Mouse (Mus musculus): ENCODE results near the gene Usp38.

The Usp38 gene

DNA sequence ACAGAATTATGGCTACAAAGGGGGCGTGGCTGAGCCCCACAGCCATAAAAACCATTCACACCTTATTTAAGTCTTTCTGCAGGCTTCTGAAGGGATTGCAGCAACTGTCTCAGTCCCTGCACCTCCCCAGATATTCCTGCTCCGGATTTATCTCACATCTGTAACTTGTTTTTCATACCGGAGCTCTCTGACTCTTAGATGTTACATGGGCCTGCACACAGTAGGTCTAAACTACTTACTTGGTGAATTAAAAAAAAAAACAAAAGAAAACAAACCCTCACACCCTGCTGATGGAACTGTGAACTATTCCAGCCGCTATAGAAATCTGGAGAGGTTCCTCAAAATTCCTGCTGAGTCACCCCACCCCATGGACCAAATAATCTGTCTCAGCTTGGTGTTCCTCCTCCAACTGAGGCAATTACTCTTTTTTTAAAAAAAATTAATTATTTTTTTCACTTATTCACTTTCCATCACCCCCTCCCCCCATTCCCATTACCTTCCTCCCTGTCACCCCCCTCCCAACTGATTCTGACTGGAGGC lies 53.6 kb downstream of the Usp38 start:
- DNase-seq, result no peak

DNA sequence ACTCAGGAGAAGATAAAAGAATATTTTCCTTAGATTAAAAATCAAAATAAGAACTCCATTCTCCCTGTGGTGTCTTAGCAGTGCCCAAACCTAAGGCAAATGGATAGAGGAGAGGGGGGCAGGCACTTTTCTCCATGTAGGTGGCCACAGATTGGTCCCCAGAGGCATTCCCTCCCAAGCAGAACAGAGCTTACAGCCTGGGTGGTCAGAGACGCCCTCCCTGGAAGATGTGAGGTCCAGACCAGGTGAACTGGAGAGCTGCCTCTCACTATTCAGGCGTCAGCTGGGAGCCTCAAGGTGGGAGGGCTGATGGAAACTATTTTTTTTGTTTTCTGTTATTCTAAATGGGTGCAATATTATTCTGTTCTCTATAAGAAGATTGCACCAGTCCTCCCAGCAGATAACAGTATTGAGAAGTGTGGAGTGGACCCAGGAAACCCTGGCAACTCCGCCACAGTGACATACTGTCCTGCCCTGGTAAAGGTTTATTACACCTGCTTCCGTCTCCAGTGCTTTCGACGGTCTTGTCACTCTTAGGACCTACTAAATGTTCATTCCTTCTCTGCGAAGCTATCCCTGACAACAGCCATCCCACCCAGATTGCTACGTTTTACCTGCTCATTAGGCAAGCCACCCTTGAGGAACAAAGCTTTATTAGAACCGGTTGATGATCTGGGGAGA lies 55.0 kb downstream of the Usp38 start:
- no peak for DNase-seq

DNA sequence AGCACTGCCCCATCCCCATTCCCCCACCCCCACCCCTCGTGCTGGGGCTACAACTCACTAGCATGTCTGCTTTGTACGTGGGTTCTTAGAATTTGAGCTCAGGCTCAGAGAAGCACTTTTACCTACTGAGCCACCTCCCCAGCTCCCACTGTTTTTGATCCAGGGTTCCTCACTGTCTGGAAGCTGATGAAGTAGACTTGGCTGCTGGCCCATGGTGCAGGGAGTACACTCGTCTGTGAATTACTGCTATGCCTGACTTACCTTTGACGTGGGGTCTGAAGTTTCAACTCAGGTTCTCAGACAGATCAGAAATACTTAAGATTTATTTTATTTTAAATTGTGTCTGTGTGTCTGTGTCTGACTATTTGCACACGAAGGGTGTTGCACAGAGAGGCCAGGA lies 57.0 kb downstream of the Usp38 start:
- DNase-seq, result no peak

DNA sequence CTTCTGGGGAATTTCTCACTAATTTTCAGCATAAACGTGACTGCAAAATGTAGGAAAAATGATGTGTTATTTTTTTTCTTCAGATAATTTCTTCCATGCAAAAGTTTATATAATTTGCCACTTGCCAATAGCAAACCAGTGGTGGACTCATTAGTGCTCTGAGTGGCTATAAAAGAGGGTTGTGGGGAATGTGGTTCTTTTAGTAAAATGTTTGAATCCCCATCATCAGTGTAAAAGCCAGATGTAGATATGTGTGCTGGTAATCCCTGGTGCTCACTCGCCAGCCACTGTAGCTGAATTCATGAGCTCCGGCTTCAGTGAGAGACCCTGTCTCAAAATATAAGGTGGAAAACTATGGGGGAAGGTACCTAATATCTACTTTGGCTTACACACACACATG lies 61.8 kb downstream of the Usp38 start:
- DNase-seq, result no peak

DNA sequence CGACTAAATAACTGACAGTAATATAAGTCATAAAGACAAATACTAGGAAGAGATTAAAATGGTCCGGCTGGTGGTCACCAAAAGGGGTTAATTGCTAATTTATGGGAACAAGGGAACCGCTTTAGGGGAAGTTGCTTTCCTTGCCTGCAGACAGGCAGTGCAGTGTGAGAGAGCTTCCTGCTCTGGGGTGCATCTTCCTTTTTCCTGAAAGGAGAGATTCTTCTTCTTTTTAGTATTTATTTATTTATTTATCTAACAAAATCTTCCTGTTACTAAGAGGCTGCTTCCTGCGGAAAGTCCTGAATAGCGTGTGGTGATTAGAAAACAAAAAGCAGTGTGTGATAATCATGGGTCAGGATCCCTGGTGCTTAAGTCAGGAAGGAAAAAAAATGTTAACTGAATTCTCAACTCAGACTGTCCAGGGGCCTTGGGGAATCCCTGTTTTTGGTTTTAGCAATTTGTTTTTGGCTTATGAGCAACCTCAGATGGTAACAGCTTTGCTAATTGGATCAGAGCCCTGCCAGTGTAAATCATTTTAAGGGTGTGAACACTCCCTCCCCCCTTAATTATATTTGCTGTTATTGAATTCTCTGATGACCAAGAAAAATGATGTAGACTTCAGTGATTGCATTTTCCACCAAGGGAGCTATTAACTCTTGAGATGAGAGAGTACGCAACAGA lies 62.4 kb downstream of the Usp38 start:
- no peak for DNase-seq

DNA sequence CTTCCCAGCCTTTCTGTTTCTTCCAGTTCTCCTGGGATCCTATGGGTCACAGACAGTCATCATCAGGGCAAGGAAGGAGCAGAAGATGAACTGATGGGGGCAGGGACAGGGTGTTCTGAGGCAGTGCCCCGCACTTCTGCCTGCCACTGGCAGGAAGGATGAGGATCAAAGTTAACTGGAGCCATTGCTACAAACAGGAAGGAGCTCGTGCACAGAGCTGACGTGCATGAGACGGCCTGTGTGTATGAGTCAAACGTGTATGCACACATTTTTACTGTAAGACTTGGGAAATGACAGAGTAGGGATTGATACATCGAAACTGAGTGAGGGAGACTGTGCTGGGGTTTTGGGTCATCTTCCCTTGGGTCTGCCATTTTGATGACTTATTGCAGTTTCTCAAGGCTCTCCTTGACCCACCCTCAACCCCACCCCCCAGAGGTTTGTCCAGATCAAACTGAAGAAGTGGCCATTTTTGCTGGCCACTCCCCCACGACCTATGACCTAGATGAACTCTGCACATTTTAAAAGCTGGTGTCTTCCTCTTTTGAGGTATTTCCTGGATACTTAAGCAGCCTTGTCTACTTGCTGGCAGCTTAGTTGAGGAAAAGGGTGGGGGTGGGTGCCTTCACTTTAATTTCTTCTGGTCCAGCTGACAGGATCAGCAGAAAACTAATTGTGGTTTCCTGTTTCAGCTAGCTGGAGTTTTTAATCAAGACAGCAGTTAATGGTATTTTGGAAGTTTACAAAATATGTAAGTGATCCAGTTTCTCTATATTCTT lies 66.1 kb downstream of the Usp38 start:
- DNase-seq, result no peak

DNA sequence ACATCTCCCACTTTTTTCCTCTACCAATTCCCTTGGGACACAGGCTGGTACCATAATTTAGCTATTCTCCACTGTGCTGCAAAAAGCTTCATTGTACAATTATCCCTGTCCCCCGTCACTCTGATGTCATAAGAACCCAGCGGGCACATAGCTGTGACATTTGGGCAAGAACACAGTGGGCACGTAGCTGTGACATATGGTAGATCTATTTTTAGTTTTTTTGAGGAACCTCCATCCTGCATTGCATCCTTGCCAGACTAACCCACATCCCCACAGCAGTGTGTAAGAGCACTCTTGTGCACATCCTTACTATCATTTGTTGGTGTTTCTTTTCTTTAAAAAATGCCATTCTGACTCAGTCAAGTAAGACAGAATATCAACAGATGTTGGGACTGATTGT lies 71.0 kb downstream of the Usp38 start:
- DNase-seq, result no peak

DNA sequence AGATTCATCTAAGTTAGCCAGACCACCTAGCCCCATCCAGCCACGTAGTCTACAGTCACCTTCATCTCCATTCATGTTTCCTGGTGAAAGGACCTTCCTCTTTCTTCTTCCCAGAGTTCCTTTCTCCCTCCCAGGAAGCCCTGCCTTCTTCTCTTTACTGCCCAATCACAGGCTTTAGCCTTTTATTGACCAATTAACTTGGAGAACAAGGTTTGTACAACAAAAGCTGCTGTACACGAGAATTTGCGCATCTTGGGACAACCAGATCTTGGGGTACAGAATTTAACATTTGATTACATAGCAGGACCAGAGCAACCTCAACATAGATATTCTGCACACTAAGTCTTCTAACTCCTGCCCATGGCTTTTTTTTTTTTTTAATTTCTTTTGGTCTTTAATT lies 73.1 kb downstream of the Usp38 start:
- DNase-seq, result no peak

DNA sequence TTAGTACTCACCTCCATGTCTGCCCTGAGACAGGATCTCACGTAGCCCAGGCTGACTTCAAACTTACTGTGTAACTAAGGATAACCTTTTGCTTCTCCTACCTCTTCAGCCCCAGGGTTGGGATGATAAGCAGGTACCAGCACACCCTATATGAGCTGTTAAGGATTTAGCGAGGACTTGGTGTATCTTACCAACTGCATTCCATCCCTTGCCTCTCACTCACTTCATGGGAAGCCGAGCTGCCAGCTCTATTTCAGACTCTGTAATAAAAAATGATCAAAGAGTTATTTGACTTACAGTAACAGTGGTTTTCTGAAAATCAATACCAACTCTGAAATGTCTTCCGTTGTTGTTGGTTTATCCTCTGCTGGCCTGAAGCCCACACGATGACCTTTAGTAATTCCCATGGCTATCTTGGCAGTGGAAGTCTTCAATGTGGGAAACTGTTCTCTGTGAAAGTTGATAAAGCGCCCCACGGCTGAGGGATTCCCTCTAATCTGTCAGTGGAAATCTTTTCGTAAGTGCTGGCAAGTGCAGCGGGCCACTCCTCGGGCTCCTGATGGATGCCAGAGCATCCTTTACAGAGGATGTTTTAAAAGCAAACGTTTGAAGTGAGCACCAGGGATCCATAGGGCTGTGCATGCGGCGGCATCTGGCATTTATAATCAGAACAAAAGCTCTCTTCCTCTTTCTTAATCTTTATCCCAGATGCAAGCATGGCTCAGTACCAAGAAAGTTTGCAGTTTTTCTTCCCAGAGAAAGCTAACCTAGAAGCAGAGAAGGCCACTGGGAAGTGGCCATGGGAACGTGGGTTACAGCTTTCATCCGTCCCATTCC lies 76.7 kb downstream of the Usp38 start:
- no peak for DNase-seq

All from right cerebral cortex, postnatal 14 days (tissue).